Mouse (Mus musculus): ENCODE measurements at regions not wholly inside any gene's neighbourhood (a gene's known extent, or its start where the extent isn't known, plus 50 kb on each side); places are given as distances from the start of the nearest gene placed in this dataset.

- no peak for TF ChIP-seq CTCF (IDR thresholded peaks at IDR 0.05; ENCODE audit: low read depth)
- TF ChIP-seq EP300 (IDR thresholded peaks at IDR 0.05; ENCODE audit: low read depth), result no peak; the same call in 1 of the 2 replicates
Measured at GRCm38 (mm10) chr3:151893421-151894235, 56.2 kb upstream of the Ptgfr start.

All from liver, postnatal 0 days (tissue).